Mouse (Mus musculus): ENCODE results near the gene Hivep3.

DNA sequence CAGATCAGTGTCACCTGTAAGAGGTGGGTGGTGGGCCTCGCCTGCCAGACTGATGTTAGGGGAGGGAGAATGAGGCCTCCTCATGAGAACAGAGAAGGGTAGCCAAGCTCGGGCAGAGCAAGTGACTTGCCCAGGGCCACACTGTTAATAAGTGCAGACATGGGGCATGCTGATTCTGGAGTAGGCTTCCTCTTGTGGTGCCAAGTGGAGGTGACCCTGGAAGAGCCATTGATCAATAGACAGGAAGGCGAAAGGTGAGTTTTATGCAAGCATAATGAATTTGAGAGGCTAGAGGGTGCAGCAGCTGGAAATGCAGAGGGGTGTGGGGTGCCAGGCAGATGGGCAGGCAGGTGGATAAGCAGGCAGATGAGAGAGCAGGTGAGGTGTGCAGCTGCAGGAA, 337.8 kb downstream of the Hivep3 start:
- TF ChIP-seq CTCF (IDR thresholded peaks at IDR 0.05), result no peak
- TF ChIP-seq EP300 (IDR thresholded peaks at IDR 0.05; ENCODE audit: insufficient read depth, low read depth, low read length), result no peak
